Mouse (Mus musculus) testis, adult 2 months (tissue): Measurements from ENCODE around the gene Tmem184a. TPM values are rescaled to one million over a fixed set of nuclear protein-coding genes. Genes with fewer than 3 reads are reported as not detected.
A peak's percentile ranks its signal among the peaks of the same experiment; 100 is the strongest.

Experiments
- H3K27ac ChIP-seq: fragments of 200-500 bp; 2 replicates; pipeline ENCODE4 v1.5.1; 2012; ENCODE audit warnings: low read depth, low read length; ENCODE audit not compliant: control insufficient read depth, insufficient read depth
- H3K27me3 ChIP-seq: fragments of 200-500 bp; 2 replicates; pipeline ENCODE4 v1.6.1; 2012; ENCODE audit warnings: mild to moderate bottlenecking, low read length, moderate library complexity; ENCODE audit not compliant: control insufficient read depth, insufficient read depth
- H3K36me3 ChIP-seq: fragments of 200-500 bp; 2 replicates; pipeline ENCODE4 v1.6.1; 2012; ENCODE audit warnings: mild to moderate bottlenecking, low read length; ENCODE audit not compliant: control insufficient read depth, insufficient read depth
- H3K4me1 ChIP-seq: fragments of 200-500 bp; 2 replicates; pipeline ENCODE4 v1.6.1; 2012; ENCODE audit warnings: low read length; ENCODE audit not compliant: control insufficient read depth, insufficient read depth
- H3K4me3 ChIP-seq: fragments of 200-500 bp; 2 replicates; pipeline ENCODE4 v1.5.1; 2012; ENCODE audit warnings: low read depth, mild to moderate bottlenecking, low read length, moderate library complexity, mixed read lengths; ENCODE audit not compliant: control insufficient read depth
- CTCF ChIP-seq: fragments of 200-500 bp; IDR thresholded peaks from 2 replicates; pipeline ENCODE4 v1.5.1; 2012; ENCODE audit warnings: low read depth, mild to moderate bottlenecking, inconsistent platforms, low read length, moderate library complexity; ENCODE audit not compliant: control insufficient read depth, insufficient read depth, insufficient replicate concordance
- POLR2A ChIP-seq: fragments of 200-500 bp; IDR thresholded peaks from 2 replicates; pipeline ENCODE4 v1.6.1; 2012; ENCODE audit warnings: low read depth, mild to moderate bottlenecking, inconsistent platforms, low read length, moderate library complexity; ENCODE audit not compliant: control insufficient read depth
- polyA plus RNA-seq: library from polyadenylated mRNA; depleted of rRNA; stranded (reverse); fragments of >200 nt; gene quantifications from 2 replicates; pipeline ENCODE4 v1.2.3, GENCODE M21; 2012

Tmem184a gene
- polyA plus RNA-seq, 1 experiment: 204 TPM

- H3K4me3 ChIP-seq: no peak overlapping the region
- H3K4me1 ChIP-seq: peaks cover 8% of the 10 kb centered on the region
- no peaks in the 10 kb centered on the region for H3K36me3 ChIP-seq
- H3K27ac ChIP-seq: peak overlapping the region; percentile 70
- TF ChIP-seq CTCF: peak; percentile 18; the same call in 1 of the 2 replicates
- 0 out of 2 replicates have a peak, but pooled peaks have one; percentile 32 for TF ChIP-seq POLR2A
- no peaks in the 10 kb centered on the region for H3K27me3 ChIP-seq
Observed at GRCm38 (mm10) chr5:139803601-139804102, 16.1 kb downstream of the Tmem184a start.

GRCm38 (mm10) chr5:139803165-139803564 lies 16.6 kb downstream of the Tmem184a start:
- no peaks in the 10 kb centered on the region for H3K36me3 ChIP-seq
- H3K4me1 ChIP-seq: peaks cover 5% of the 10 kb centered on the region
- no peak overlapping the region for H3K4me3 ChIP-seq
- no peak overlapping the region for H3K27ac ChIP-seq
- H3K27me3 ChIP-seq: no peaks in the 10 kb centered on the region
- TF ChIP-seq POLR2A (no peak), CTCF (no peak)

- Histone ChIP-seq H3K36me3 (no peaks in the 10 kb centered on the region), H3K27ac (no peak overlapping the region), H3K4me1 (peaks cover 14% of the 10 kb centered on the region), H3K27me3 (no peaks in the 10 kb centered on the region), H3K4me3 (no peak overlapping the region)
- TF ChIP-seq CTCF: peak; percentile 18; the same call in 1 of the 2 replicates
- TF ChIP-seq POLR2A: peak; percentile 52; the same call in 1 of the 2 replicates
Observed at GRCm38 (mm10) chr5:139801880-139802279, 17.8 kb downstream of the Tmem184a start.

DNA sequence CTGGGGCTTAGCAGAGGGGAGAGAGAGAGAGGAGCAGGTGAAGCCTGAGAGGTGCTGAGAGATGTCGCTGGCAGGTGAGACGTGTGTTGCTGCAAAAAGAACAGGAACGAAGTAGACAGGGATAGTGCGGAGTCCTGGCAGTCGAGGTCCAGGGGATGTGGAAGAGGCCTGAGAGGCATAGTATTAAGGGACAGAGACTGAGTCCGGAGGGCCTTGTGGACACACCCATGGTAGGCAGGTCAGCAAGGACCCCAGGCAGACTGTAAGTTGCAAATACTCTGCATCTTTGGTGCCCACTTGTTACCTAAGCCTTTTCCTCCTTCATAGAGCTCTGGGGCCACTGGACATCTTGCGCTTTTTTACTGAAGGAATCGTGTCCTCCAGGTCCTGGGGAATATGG lies 18.5 kb downstream of the Tmem184a start:
- no peaks in the 10 kb centered on the region for H3K36me3 ChIP-seq
- no peak overlapping the region for H3K27ac ChIP-seq
- TF ChIP-seq CTCF: no peak
- no peak; the same call in 1 of the 2 replicates for TF ChIP-seq POLR2A
- H3K4me3 ChIP-seq: no peak overlapping the region
- H3K4me1 ChIP-seq: peaks cover 14% of the 10 kb centered on the region
- H3K27me3 ChIP-seq: no peaks in the 10 kb centered on the region

DNA sequence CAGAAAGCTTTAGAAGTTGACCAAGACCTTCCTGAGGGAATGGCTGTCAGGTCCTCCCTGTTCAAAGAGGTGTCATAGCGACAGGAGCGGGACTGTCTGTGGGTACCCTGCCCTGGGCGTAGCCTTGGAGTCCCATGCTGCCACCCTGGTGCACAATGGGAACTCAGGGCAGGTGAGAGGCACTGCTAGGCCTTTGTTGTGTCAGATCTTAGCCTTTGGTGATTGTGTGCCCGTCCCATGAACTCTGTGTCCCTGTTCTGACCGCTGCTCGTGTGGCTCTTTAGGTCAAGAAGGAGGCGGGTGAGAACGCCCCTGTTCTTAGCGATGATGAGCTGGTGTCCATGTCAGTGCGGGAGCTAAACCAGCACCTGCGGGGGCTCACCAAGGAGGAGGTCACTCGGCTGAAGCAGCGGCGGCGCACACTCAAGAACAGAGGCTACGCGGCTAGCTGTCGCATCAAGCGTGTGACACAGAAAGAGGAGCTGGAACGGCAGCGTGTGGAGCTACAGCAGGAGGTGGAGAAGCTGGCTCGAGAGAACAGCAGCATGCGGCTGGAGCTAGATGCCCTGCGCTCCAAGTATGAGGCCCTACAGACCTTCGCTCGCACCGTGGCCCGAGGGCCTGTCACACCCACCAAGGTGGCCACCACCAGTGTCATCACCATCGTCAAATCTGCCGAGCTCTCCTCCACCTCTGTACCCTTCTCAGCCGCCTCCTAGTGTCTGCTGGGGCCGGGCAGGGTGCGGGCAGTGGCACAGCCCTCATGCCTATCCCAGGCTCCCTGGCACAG lies 19.7 kb downstream of the Tmem184a start:
- Histone ChIP-seq H3K27me3 (no peaks in the 10 kb centered on the region), H3K4me3 (no peak overlapping the region), H3K27ac (no peak overlapping the region), H3K36me3 (no peaks in the 10 kb centered on the region), H3K4me1 (peaks cover 14% of the 10 kb centered on the region)
- TF ChIP-seq CTCF (no peak), POLR2A (no peak)

DNA sequence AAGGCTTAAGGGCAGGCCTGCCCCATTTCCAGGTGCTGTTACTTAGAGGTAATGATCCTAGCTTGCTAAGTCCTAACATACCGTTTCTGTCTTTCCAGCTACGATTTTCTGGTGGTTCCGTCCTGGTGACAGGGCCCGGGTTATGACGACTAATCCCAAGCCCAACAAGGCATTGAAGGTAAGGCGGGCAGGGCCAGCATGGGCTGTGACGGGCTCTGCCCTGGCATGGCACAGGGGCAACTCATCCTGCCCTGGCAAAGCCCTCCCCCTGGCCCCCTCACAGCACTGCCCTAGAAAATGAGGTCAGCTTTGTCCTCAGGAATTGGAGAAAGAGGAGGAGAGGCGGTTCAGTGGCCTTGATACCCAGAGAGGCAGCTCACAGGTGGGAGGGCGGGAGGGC lies 20.7 kb downstream of the Tmem184a start:
- no peak overlapping the region for H3K27ac ChIP-seq

DNA sequence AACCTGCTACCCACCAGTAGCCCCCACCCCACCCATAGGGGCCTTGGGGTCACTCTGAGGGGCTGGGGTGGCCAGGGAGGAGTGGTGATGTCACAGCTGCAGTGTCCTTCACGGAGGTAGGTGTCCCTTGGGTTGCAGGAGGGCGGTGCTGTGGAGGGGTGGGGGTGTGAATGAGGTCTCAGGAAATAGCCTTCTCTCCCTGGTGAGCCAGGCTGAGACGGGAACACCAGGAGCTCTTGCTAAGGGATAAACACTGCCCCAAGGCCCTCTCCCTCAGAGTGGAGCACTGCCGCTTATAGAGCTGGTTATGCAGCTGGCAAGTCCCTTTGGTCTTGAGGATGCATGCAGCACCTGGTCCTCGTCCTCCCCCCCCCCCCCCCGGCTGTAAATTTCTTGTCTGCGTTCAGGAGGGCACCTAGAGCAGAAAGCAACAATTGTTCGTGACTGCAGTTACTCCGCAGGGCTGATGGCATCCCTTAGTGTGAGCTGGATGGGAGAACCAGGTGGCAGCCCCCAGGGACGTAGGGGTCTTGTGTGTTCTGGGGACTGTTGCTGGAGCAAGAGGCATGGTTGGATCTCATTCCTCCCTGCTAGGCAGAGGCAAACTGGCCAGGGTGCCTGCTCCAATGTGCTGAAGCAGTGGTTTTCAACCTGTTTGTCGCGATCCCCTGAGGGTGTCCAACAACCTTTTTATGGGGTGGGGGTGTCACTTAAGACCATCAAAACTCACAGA lies 21.4 kb downstream of the Tmem184a start:
- Histone ChIP-seq H3K36me3 (no peaks in the 10 kb centered on the region), H3K27me3 (no peaks in the 10 kb centered on the region), H3K27ac (peak overlapping the region; percentile 40), H3K4me1 (peaks cover 11% of the 10 kb centered on the region), H3K4me3 (no peak overlapping the region)
- no peak for TF ChIP-seq POLR2A
- no peak for TF ChIP-seq CTCF

More for the DNA sequence above, 20.7 kb downstream of the Tmem184a start:
- Histone ChIP-seq H3K4me1 (peaks cover 14% of the 10 kb centered on the region), H3K36me3 (no peaks in the 10 kb centered on the region), H3K4me3 (no peak overlapping the region), H3K27me3 (no peaks in the 10 kb centered on the region)
- no peak for TF ChIP-seq POLR2A
- no peak for TF ChIP-seq CTCF
